Mouse (Mus musculus): ENCODE measurements around the gene Phldb2. TPM values are rescaled to one million over a fixed set of nuclear protein-coding genes. Genes with fewer than 3 reads are reported as not detected.

Gene Phldb2
- 65.9 and 73.9 TPM in 2 replicates for polyA plus RNA-seq (2012; rRNA removed)

- no peak for DNase-seq (ENCODE audit: low spot score)
Observed at GRCm38 (mm10) chr16:45953394-45953793, at the start of gene Phldb2. TSS of gene Phldb2 (minus strand) at chr16:45953598.

- no peak for DNase-seq (ENCODE audit: low spot score)
Observed at GRCm38 (mm10) chr16:46001550-46002166, 48.3 kb upstream of the Phldb2 start.

- no peak for DNase-seq (ENCODE audit: low spot score)
Observed at GRCm38 (mm10) chr16:46000976-46001375, 47.6 kb upstream of the Phldb2 start.

- DNase-seq (ENCODE audit: low spot score), result no peak
Observed at GRCm38 (mm10) chr16:45999374-46000191, 46.2 kb upstream of the Phldb2 start.

- no peak for DNase-seq (ENCODE audit: low spot score)
Observed at GRCm38 (mm10) chr16:45998231-45998630, 44.8 kb upstream of the Phldb2 start.

- no peak for DNase-seq (ENCODE audit: low spot score)
Observed at GRCm38 (mm10) chr16:45990901-45991676, 37.7 kb upstream of the Phldb2 start.

- no peak for DNase-seq (ENCODE audit: low spot score)
Observed at GRCm38 (mm10) chr16:45986236-45986635, 32.8 kb upstream of the Phldb2 start.

GRCm38 (mm10) chr16:45984610-45985606, 31.5 kb upstream of the Phldb2 start:
- DNase-seq (ENCODE audit: low spot score), result no peak

GRCm38 (mm10) chr16:45976251-45976650, 22.9 kb upstream of the Phldb2 start:
- DNase-seq (ENCODE audit: low spot score), result no peak

- DNase-seq (ENCODE audit: low spot score), result no peak
Observed at GRCm38 (mm10) chr16:45973959-45974686, 20.7 kb upstream of the Phldb2 start.

- no peak for DNase-seq (ENCODE audit: low spot score)
Observed at GRCm38 (mm10) chr16:45970187-45970586, 16.8 kb upstream of the Phldb2 start.

- DNase-seq (ENCODE audit: low spot score), result no peak
Observed at GRCm38 (mm10) chr16:45968716-45969115, 15.3 kb upstream of the Phldb2 start.

- DNase-seq (ENCODE audit: low spot score), result peak; percentile 54
Observed at GRCm38 (mm10) chr16:45967471-45967870, 14.1 kb upstream of the Phldb2 start.

GRCm38 (mm10) chr16:45966604-45967003, 13.2 kb upstream of the Phldb2 start:
- DNase-seq (ENCODE audit: low spot score), result no peak

GRCm38 (mm10) chr16:45964777-45965176, 11.4 kb upstream of the Phldb2 start:
- no peak for DNase-seq (ENCODE audit: low spot score)

- DNase-seq (ENCODE audit: low spot score), result no peak
Observed at GRCm38 (mm10) chr16:45963837-45964236, 10.4 kb upstream of the Phldb2 start.

- DNase-seq (ENCODE audit: low spot score), result no peak
Observed at GRCm38 (mm10) chr16:45963088-45963487, 9.7 kb upstream of the Phldb2 start.

- DNase-seq (ENCODE audit: low spot score), result no peak
Observed at GRCm38 (mm10) chr16:45960978-45961377, 7.6 kb upstream of the Phldb2 start.

GRCm38 (mm10) chr16:45956390-45956950, 3.1 kb upstream of the Phldb2 start:
- no peak for DNase-seq (ENCODE audit: low spot score)

- no peak for DNase-seq (ENCODE audit: low spot score)
Observed at GRCm38 (mm10) chr16:45952501-45952900, 897 bp downstream of the Phldb2 start.

Data from urinary bladder, adult 2 months (tissue).